Mouse (Mus musculus) lung, postnatal 25 days (tissue): ENCODE measurements at regions not wholly inside any gene's neighbourhood (a gene's known extent, or its start where the extent isn't known, plus 50 kb on each side); places are given as distances from the start of the nearest gene placed in this dataset.
"Not testable (repeated sequence)": the region's sequence is repeated elsewhere in the genome, so short reads cannot be mapped to it uniquely, and the experiment has no call there.

Experiments used
- DNase-seq: peaks from one replicate; pipeline ENCODE4 v3.0.0; 2022; ENCODE audit warnings: low spot score

- not testable (repeated sequence) for DNase-seq
Observed at GRCm38 (mm10) chr13:75483157-75483915, 223.2 kb upstream of the Ell2 start.

- not testable (repeated sequence) for DNase-seq
Observed at GRCm38 (mm10) chr13:75484252-75484651, 222.3 kb upstream of the Ell2 start.

- no peak for DNase-seq
Observed at GRCm38 (mm10) chr13:75501530-75501929, 205.0 kb upstream of the Ell2 start.

GRCm38 (mm10) chr13:75503394-75503793 is 203.2 kb upstream of the Ell2 start:
- no peak for DNase-seq

GRCm38 (mm10) chr13:75514315-75515020 is 192.1 kb upstream of the Ell2 start:
- peak; percentile 41 for DNase-seq

GRCm38 (mm10) chr13:75523293-75524278 is 183.0 kb upstream of the Ell2 start:
- DNase-seq = no peak

- no peak for DNase-seq
Observed at GRCm38 (mm10) chr13:75524481-75524880, 182.1 kb upstream of the Ell2 start.

GRCm38 (mm10) chr13:75531566-75531965 is 175.0 kb upstream of the Ell2 start:
- DNase-seq = no peak

GRCm38 (mm10) chr13:75541446-75541845 is 165.1 kb upstream of the Ell2 start:
- DNase-seq = no peak

GRCm38 (mm10) chr13:75542253-75542945 is 164.2 kb upstream of the Ell2 start:
- DNase-seq = peak; percentile 80

GRCm38 (mm10) chr13:75542946-75543327 is 163.6 kb upstream of the Ell2 start:
- DNase-seq = no peak

- no peak for DNase-seq
Observed at GRCm38 (mm10) chr13:75543595-75543994, 163.0 kb upstream of the Ell2 start.

- no peak for DNase-seq
Observed at GRCm38 (mm10) chr13:75544728-75545127, 161.8 kb upstream of the Ell2 start.

GRCm38 (mm10) chr13:75547791-75548190 is 158.8 kb upstream of the Ell2 start:
- DNase-seq = no peak

- no peak for DNase-seq
Observed at GRCm38 (mm10) chr13:75578971-75579370, 127.6 kb upstream of the Ell2 start.

GRCm38 (mm10) chr13:75590836-75591235 is 115.7 kb upstream of the Ell2 start:
- no peak for DNase-seq

- no peak for DNase-seq
Observed at GRCm38 (mm10) chr13:75596856-75597255, 109.7 kb upstream of the Ell2 start.

GRCm38 (mm10) chr13:75598186-75598585 is 108.4 kb upstream of the Ell2 start:
- DNase-seq = no peak

- no peak for DNase-seq
Observed at GRCm38 (mm10) chr13:75598675-75599074, 107.9 kb upstream of the Ell2 start.

GRCm38 (mm10) chr13:75623229-75623628 is 83.3 kb upstream of the Ell2 start:
- DNase-seq = no peak

GRCm38 (mm10) chr13:75627405-75627804 is 79.2 kb upstream of the Ell2 start:
- no peak for DNase-seq

GRCm38 (mm10) chr13:75631048-75631447 is 75.5 kb upstream of the Ell2 start:
- no peak for DNase-seq
